ENCODE assay signal across 8 mouse cellular contexts in the genomic region with DNA sequence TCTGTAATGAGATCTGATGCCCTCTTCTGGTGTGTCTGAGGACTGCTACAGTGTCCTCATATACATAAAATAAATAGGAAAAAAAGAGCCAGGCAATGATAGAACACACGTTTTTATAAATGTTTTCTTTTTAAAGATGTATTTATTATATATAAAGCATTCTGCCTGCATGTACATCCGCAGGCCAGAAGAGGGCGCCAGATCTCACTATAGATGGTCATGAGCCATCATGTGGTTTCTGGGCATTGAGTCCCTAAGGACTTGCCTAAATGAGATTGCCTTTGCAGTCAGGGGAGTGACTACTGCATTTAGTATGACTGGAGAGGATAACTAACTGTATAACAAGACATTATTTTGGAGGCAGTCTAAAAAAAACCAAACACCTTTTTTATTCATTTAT. TPM values are rescaled to one million over a fixed set of nuclear protein-coding genes. Genes with fewer than 3 reads are reported as not detected.
DNase-seq lines count a peak whose midpoint lies in the region; ATAC-seq and TF ChIP-seq lines count a peak whose summit lies in the region.

No protein-coding gene starts in this region.

- H3K36me3 ChIP-seq in heart, postnatal 0 days (replicated peaks; ENCODE audit: control insufficient read depth, insufficient read depth, low read length): no peaks in the 10 kb centered on the region
- no peaks in the 10 kb centered on the region for H3K36me3 ChIP-seq in limb, embryonic 11.5 days (ENCODE audit: control insufficient read depth, insufficient read depth, low read length)
- H3K36me3 ChIP-seq in forebrain, embryonic 16.5 days (ENCODE audit: control insufficient read depth, insufficient read depth): no peaks in the 10 kb centered on the region

- WGBS in heart, postnatal 0 days: 8% methylated on average over 3 of the region's 3 CpGs
- WGBS in limb, embryonic 11.5 days: 12% methylated on average over 3 of the region's 3 CpGs
- 16% methylated on average over 3 of the region's 3 CpGs for WGBS in forebrain, embryonic 16.5 days

- H3K9ac ChIP-seq in heart, postnatal 0 days (replicated peaks; ENCODE audit: low read depth, low read length): no peak overlapping the region
- no peak overlapping the region for H3K9ac ChIP-seq in limb, embryonic 11.5 days (ENCODE audit: low read length)
- H3K9ac ChIP-seq in forebrain, embryonic 16.5 days (replicated peaks; ENCODE audit: low read depth, low read length): no peak overlapping the region

- DNase-seq in heart, postnatal 0 days (ENCODE audit: low spot score): no peak
- DNase-seq in heart, postnatal 25 days (ENCODE audit: low spot score): no peak
- peak; percentile 68 for DNase-seq in 416B (ENCODE audit: low read depth)
- peak; percentile 27 for DNase-seq in T-cell, adult 2 months (ENCODE audit: low spot score)
- peak; percentile 33 for DNase-seq in limb, embryonic 11.5 days (ENCODE audit: low spot score)
- DNase-seq in thymus, postnatal 25 days: peak; percentile 25
- DNase-seq in ovary, adult 18-20 months (ENCODE audit: low spot score): no peak

- no peak overlapping the region for H3K27ac ChIP-seq in heart, postnatal 0 days (ENCODE audit: low read depth)
- no peak overlapping the region for H3K27ac ChIP-seq in limb, embryonic 11.5 days (replicated peaks; ENCODE audit: low read depth, low read length)
- H3K27ac ChIP-seq in forebrain, embryonic 16.5 days (ENCODE audit: low read length): no peak overlapping the region

- no peak for ATAC-seq in heart, postnatal 0 days (ENCODE audit: insufficient read depth, low read depth)
- ATAC-seq in limb, embryonic 11.5 days (ENCODE audit: insufficient number of reproducible peaks, low FRiP score, low TSS enrichment, low read depth): no peak
- ATAC-seq in forebrain, embryonic 16.5 days: no peak

- no peaks in the 10 kb centered on the region for H3K4me1 ChIP-seq in heart, postnatal 0 days (ENCODE audit: control insufficient read depth, insufficient read depth)
- H3K4me1 ChIP-seq in limb, embryonic 11.5 days (ENCODE audit: control insufficient read depth, insufficient read depth, low read length): no peaks in the 10 kb centered on the region
- no peaks in the 10 kb centered on the region for H3K4me1 ChIP-seq in forebrain, embryonic 16.5 days (replicated peaks; ENCODE audit: control insufficient read depth, insufficient read depth, low read length)

- H3K9me3 ChIP-seq in heart, postnatal 0 days (replicated peaks; ENCODE audit: control insufficient read depth, low read length): no peaks in the 10 kb centered on the region
- H3K9me3 ChIP-seq in limb, embryonic 11.5 days (ENCODE audit: control insufficient read depth, low read length): no peaks in the 10 kb centered on the region
- H3K9me3 ChIP-seq in forebrain, embryonic 16.5 days (ENCODE audit: control insufficient read depth, low read length): no peaks in the 10 kb centered on the region

- H3K27me3 ChIP-seq in heart, postnatal 0 days (ENCODE audit: control insufficient read depth, insufficient read depth, low read length): no peaks in the 10 kb centered on the region
- no peaks in the 10 kb centered on the region for H3K27me3 ChIP-seq in limb, embryonic 11.5 days (ENCODE audit: control insufficient read depth, insufficient read depth, low read length)
- no peaks in the 10 kb centered on the region for H3K27me3 ChIP-seq in forebrain, embryonic 16.5 days (replicated peaks; ENCODE audit: control insufficient read depth, insufficient read depth, low read length)

- peak; percentile 39 for TF ChIP-seq CTCF in heart, postnatal 0 days (IDR thresholded peaks at IDR 0.05; ENCODE audit: low read depth)

- TF ChIP-seq EP300 in heart, postnatal 0 days (IDR thresholded peaks at IDR 0.05; ENCODE audit: low read depth): no peak

- H3K4me2 ChIP-seq in heart, postnatal 0 days (ENCODE audit: low read depth, low read length): no peak overlapping the region
- H3K4me2 ChIP-seq in limb, embryonic 11.5 days (ENCODE audit: low read depth, severe bottlenecking): no peak overlapping the region
- no peak overlapping the region for H3K4me2 ChIP-seq in forebrain, embryonic 16.5 days (ENCODE audit: low read length)

- no peak overlapping the region for H3K4me3 ChIP-seq in heart, postnatal 0 days (ENCODE audit: low read depth, low read length)
- H3K4me3 ChIP-seq in limb, embryonic 11.5 days (ENCODE audit: low read depth, low read length): no peak overlapping the region
- H3K4me3 ChIP-seq in forebrain, embryonic 16.5 days (replicated peaks; ENCODE audit: low read length): no peak overlapping the region

- intact Hi-C loops in heart, postnatal 25 days (cut with DNase I): no loop called here

RNA-seq across cellular contexts. Expression of gene Taf1, which starts 27.9 kb away (rescaled TPM):
- 4.3 and 6.7 TPM in 2 replicates for total RNA-seq in heart, postnatal 0 days (2014; rRNA removed; ENCODE audit: low replicate concordance)
- polyA plus RNA-seq in heart, postnatal 0 days (2015; fragmentation: Nextera tagmentation; extraction: Ambion mirVana): 3.7 TPM in 2 replicates
- 10 to 100 TPM; 14.0 to 17.4 TPM for total RNA-seq in heart, postnatal 25 days (2021)
- 21.3 and 28.7 TPM in 2 replicates for polyA plus RNA-seq in limb, embryonic 11.5 days (2014; fragmentation: Nextera tagmentation; extraction: Ambion mirVana)
- polyA plus RNA-seq in forebrain, embryonic 16.5 days (2015; fragmentation: Nextera tagmentation; extraction: Ambion mirVana): 20.2 and 20.8 TPM in 2 replicates

RNA-seq across cellular contexts. Expression of gene Itgb1bp2, which starts 55.7 kb away (rescaled TPM):
- 170 and 178 TPM in 2 replicates for total RNA-seq in heart, postnatal 0 days (2014; rRNA removed; ENCODE audit: low replicate concordance)
- polyA plus RNA-seq in heart, postnatal 0 days (2015; fragmentation: Nextera tagmentation; extraction: Ambion mirVana): 192 and 194 TPM in 2 replicates
- 100 to 1,000 TPM; 226 to 255 TPM for total RNA-seq in heart, postnatal 25 days (2021)
- 2.4 and 3.5 TPM in 2 replicates for polyA plus RNA-seq in limb, embryonic 11.5 days (2014; fragmentation: Nextera tagmentation; extraction: Ambion mirVana)
- polyA plus RNA-seq in forebrain, embryonic 16.5 days (2015; fragmentation: Nextera tagmentation; extraction: Ambion mirVana): 1.4 and 3.1 TPM in 2 replicates

Comparison
In these comparisons a context has a peak if more than half of its experiments do, and no peak if none do; other contexts are left out.
1. DNase-seq: peak in 416B (single experiment), T-cell, adult 2 months (single experiment), limb, embryonic 11.5 days (single experiment) and thymus, postnatal 25 days (single experiment); none in heart, postnatal 0 days (single experiment), heart, postnatal 25 days (single experiment) and ovary, adult 18-20 months (single experiment).
2. RNA of gene Itgb1bp2, which starts 55.7 kb away (polyA plus RNA-seq): 192 to 194 TPM in heart, postnatal 0 days; 1.4 to 3.1 TPM in forebrain, embryonic 16.5 days and 2.4 to 3.5 TPM in limb, embryonic 11.5 days; every median in the first group is over 10 times any median in the second.